Mouse (Mus musculus): ENCODE data around the gene Dnajc15. TPM values are rescaled to one million over a fixed set of nuclear protein-coding genes. Genes with fewer than 3 reads are reported as not detected.

The Dnajc15 gene
- polyA plus RNA-seq, 1 experiment from 2014 or later: 109 TPM

GRCm38 (mm10) chr14:77825121-77825520, 49.8 kb downstream of the Dnajc15 start:
- DNase-seq (ENCODE audit: low spot score) (no peak), ATAC-seq (replicated peaks; ENCODE audit: low FRiP score, low TSS enrichment, low read depth) (no peak)
- Histone ChIP-seq H3K36me3 (ENCODE audit: control insufficient read depth, insufficient read depth, low read length) (peaks cover 13% of the 10 kb centered on the region; the same call in 1 of the 2 replicates), H3K9ac (ENCODE audit: low read length) (no peak overlapping the region), H3K4me2 (ENCODE audit: low read length) (no peak overlapping the region), H3K9me3 (ENCODE audit: control insufficient read depth, low read length) (no peaks in the 10 kb centered on the region), H3K27ac (ENCODE audit: low read depth) (no peak overlapping the region), H3K4me1 (replicated peaks; ENCODE audit: control insufficient read depth, insufficient read depth, low read length) (no peaks in the 10 kb centered on the region), H3K4me3 (ENCODE audit: low read depth, low read length) (no peak overlapping the region), H3K27me3 (replicated peaks; ENCODE audit: control insufficient read depth, insufficient read depth, low read length) (no peaks in the 10 kb centered on the region)
- 89% methylated on average over 6 of the region's 6 CpGs for WGBS

GRCm38 (mm10) chr14:77819841-77820240, 55.1 kb downstream of the Dnajc15 start:
- Histone ChIP-seq H3K4me1 (replicated peaks; ENCODE audit: control insufficient read depth, insufficient read depth, low read length) (no peaks in the 10 kb centered on the region), H3K4me3 (ENCODE audit: low read depth, low read length) (no peak overlapping the region), H3K9me3 (ENCODE audit: control insufficient read depth, low read length) (no peaks in the 10 kb centered on the region), H3K9ac (ENCODE audit: low read length) (no peak overlapping the region), H3K27ac (ENCODE audit: low read depth) (no peak overlapping the region), H3K4me2 (ENCODE audit: low read length) (no peak overlapping the region), H3K27me3 (replicated peaks; ENCODE audit: control insufficient read depth, insufficient read depth, low read length) (no peaks in the 10 kb centered on the region), H3K36me3 (ENCODE audit: control insufficient read depth, insufficient read depth, low read length) (peaks cover 8% of the 10 kb centered on the region; the same call in 1 of the 2 replicates)
- DNase-seq (ENCODE audit: low spot score): no peak
- ATAC-seq (replicated peaks; ENCODE audit: low FRiP score, low TSS enrichment, low read depth): no peak
- WGBS: 94% methylated on average over 3 of the region's 3 CpGs

DNA sequence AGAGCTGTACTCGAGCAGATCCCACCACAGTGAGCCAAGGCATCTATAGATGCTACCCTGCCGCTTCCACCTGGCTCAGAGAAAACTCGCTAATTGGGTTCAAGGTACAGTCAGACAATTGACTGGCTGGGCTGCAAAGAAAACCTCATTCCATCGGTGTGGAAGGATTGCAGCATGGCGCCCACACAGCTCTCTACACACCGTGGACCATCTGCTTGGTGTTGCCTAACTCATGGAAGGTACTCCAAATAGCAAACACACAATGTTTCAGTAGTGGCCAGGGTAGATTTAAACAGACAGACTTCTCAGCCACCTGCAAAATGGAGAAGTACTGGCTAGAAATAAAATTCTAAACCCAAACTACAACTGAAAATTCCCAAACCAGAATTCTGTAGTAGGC, 57.4 kb downstream of the Dnajc15 start:
- Histone ChIP-seq H3K4me1 (replicated peaks; ENCODE audit: control insufficient read depth, insufficient read depth, low read length) (no peaks in the 10 kb centered on the region), H3K27ac (ENCODE audit: low read depth) (no peak overlapping the region), H3K27me3 (replicated peaks; ENCODE audit: control insufficient read depth, insufficient read depth, low read length) (no peaks in the 10 kb centered on the region), H3K4me3 (ENCODE audit: low read depth, low read length) (no peak overlapping the region), H3K9me3 (ENCODE audit: control insufficient read depth, low read length) (no peaks in the 10 kb centered on the region), H3K9ac (ENCODE audit: low read length) (no peak overlapping the region), H3K36me3 (ENCODE audit: control insufficient read depth, insufficient read depth, low read length) (peaks cover 8% of the 10 kb centered on the region; the same call in 1 of the 2 replicates), H3K4me2 (ENCODE audit: low read length) (no peak overlapping the region)
- 90% methylated on average over 6 of the region's 6 CpGs for WGBS
- DNase-seq (ENCODE audit: low spot score): no peak
- ATAC-seq (replicated peaks; ENCODE audit: low FRiP score, low TSS enrichment, low read depth): no peak

DNA sequence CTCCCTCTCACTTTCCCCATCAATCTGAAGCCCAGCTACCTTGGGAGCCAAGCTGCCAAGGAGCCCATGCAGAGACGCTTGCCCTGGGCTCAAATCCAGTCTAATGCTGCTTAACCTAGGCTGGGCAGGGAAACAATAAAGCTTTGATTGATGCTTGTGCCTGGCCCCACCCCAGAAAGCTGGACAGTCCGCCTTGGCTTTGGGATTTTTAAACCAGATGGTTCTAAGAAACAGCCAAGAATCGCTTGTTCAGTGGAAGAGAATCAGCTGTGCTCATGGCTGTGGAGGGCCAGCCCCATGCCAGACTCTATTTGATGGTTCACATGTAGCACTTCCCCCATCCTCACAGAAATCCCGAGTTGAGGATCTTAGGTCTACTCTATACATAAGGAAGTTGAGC, 60.0 kb downstream of the Dnajc15 start:
- Histone ChIP-seq H3K4me1 (replicated peaks; ENCODE audit: control insufficient read depth, insufficient read depth, low read length) (no peaks in the 10 kb centered on the region), H3K36me3 (ENCODE audit: control insufficient read depth, insufficient read depth, low read length) (no peaks in the 10 kb centered on the region), H3K4me3 (ENCODE audit: low read depth, low read length) (no peak overlapping the region), H3K27ac (ENCODE audit: low read depth) (no peak overlapping the region), H3K27me3 (replicated peaks; ENCODE audit: control insufficient read depth, insufficient read depth, low read length) (no peaks in the 10 kb centered on the region), H3K9me3 (ENCODE audit: control insufficient read depth, low read length) (no peaks in the 10 kb centered on the region), H3K4me2 (ENCODE audit: low read length) (no peak overlapping the region), H3K9ac (ENCODE audit: low read length) (no peak overlapping the region)
- ATAC-seq (replicated peaks; ENCODE audit: low FRiP score, low TSS enrichment, low read depth): no peak
- no peak for DNase-seq (ENCODE audit: low spot score)
- WGBS: 53% methylated on average over 4 of the region's 4 CpGs

GRCm38 (mm10) chr14:77812890-77813289, 62.0 kb downstream of the Dnajc15 start:
- H3K9me3 ChIP-seq (ENCODE audit: control insufficient read depth, low read length): no peaks in the 10 kb centered on the region
- ATAC-seq (replicated peaks; ENCODE audit: low FRiP score, low TSS enrichment, low read depth) (no peak), DNase-seq (ENCODE audit: low spot score) (no peak)
- no peak overlapping the region for H3K9ac ChIP-seq (ENCODE audit: low read length)
- H3K27me3 ChIP-seq (replicated peaks; ENCODE audit: control insufficient read depth, insufficient read depth, low read length): no peaks in the 10 kb centered on the region
- H3K36me3 ChIP-seq (ENCODE audit: control insufficient read depth, insufficient read depth, low read length): no peaks in the 10 kb centered on the region
- H3K27ac ChIP-seq (ENCODE audit: low read depth): no peak overlapping the region
- WGBS: 85% methylated on average over 1 of the region's 1 CpGs
- H3K4me3 ChIP-seq (ENCODE audit: low read depth, low read length): no peak overlapping the region
- no peaks in the 10 kb centered on the region for H3K4me1 ChIP-seq (replicated peaks; ENCODE audit: control insufficient read depth, insufficient read depth, low read length)
- H3K4me2 ChIP-seq (ENCODE audit: low read length): no peak overlapping the region

- Histone ChIP-seq H3K4me3 (ENCODE audit: low read depth, low read length) (no peak overlapping the region), H3K27ac (ENCODE audit: low read depth) (no peak overlapping the region), H3K4me1 (replicated peaks; ENCODE audit: control insufficient read depth, insufficient read depth, low read length) (no peaks in the 10 kb centered on the region), H3K4me2 (ENCODE audit: low read length) (no peak overlapping the region), H3K27me3 (replicated peaks; ENCODE audit: control insufficient read depth, insufficient read depth, low read length) (no peaks in the 10 kb centered on the region), H3K9me3 (ENCODE audit: control insufficient read depth, low read length) (no peaks in the 10 kb centered on the region), H3K36me3 (ENCODE audit: control insufficient read depth, insufficient read depth, low read length) (no peaks in the 10 kb centered on the region), H3K9ac (ENCODE audit: low read length) (no peak overlapping the region)
- no peak for ATAC-seq (replicated peaks; ENCODE audit: low FRiP score, low TSS enrichment, low read depth)
- WGBS: 86% methylated on average over 5 of the region's 5 CpGs
- DNase-seq (ENCODE audit: low spot score): no peak
These were observed 63.5 kb downstream of the Dnajc15 start for GRCm38 (mm10) chr14:77811466-77811865.

DNA sequence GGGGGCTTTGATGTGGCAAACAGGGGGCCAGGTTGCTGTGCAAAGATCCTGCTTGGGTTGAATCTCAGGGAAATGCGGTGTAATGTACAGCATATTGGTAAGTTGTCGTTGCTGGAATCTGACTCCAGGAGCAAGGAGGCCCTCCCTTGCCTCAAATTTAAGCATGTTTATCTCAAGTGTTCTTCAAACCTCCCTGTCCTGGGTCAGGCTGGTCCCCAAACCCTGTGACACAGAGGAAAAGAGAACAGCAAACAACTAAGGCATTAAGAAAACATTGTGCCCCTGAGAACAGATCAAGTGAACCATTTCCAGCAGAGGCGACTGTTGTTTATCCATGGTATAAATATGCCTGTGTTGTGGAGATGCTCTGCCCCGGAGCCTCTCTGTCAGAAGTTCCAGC, 67.1 kb downstream of the Dnajc15 start:
- Histone ChIP-seq H3K4me2 (ENCODE audit: low read length) (no peak overlapping the region), H3K4me3 (ENCODE audit: low read depth, low read length) (no peak overlapping the region), H3K9ac (ENCODE audit: low read length) (no peak overlapping the region), H3K36me3 (ENCODE audit: control insufficient read depth, insufficient read depth, low read length) (no peaks in the 10 kb centered on the region), H3K9me3 (ENCODE audit: control insufficient read depth, low read length) (no peaks in the 10 kb centered on the region), H3K27me3 (replicated peaks; ENCODE audit: control insufficient read depth, insufficient read depth, low read length) (no peaks in the 10 kb centered on the region), H3K27ac (ENCODE audit: low read depth) (no peak overlapping the region), H3K4me1 (replicated peaks; ENCODE audit: control insufficient read depth, insufficient read depth, low read length) (no peaks in the 10 kb centered on the region; the same call in 1 of the 2 replicates)
- ATAC-seq (replicated peaks; ENCODE audit: low FRiP score, low TSS enrichment, low read depth): no peak
- DNase-seq (ENCODE audit: low spot score): no peak
- WGBS: 45% methylated on average over 4 of the region's 4 CpGs

- Histone ChIP-seq H3K4me3 (ENCODE audit: low read depth, low read length) (no peak overlapping the region), H3K9me3 (ENCODE audit: control insufficient read depth, low read length) (no peaks in the 10 kb centered on the region), H3K4me2 (ENCODE audit: low read length) (no peak overlapping the region), H3K36me3 (ENCODE audit: control insufficient read depth, insufficient read depth, low read length) (no peaks in the 10 kb centered on the region), H3K27ac (ENCODE audit: low read depth) (no peak overlapping the region), H3K9ac (ENCODE audit: low read length) (no peak overlapping the region), H3K4me1 (replicated peaks; ENCODE audit: control insufficient read depth, insufficient read depth, low read length) (peaks cover 3% of the 10 kb centered on the region; the same call in 1 of the 2 replicates), H3K27me3 (replicated peaks; ENCODE audit: control insufficient read depth, insufficient read depth, low read length) (no peaks in the 10 kb centered on the region)
- DNase-seq (ENCODE audit: low spot score) (no peak), ATAC-seq (replicated peaks; ENCODE audit: low FRiP score, low TSS enrichment, low read depth) (no peak)
- 78% methylated on average over 5 of the region's 5 CpGs for WGBS
These were observed 68.6 kb downstream of the Dnajc15 start for GRCm38 (mm10) chr14:77806345-77806744.

DNA sequence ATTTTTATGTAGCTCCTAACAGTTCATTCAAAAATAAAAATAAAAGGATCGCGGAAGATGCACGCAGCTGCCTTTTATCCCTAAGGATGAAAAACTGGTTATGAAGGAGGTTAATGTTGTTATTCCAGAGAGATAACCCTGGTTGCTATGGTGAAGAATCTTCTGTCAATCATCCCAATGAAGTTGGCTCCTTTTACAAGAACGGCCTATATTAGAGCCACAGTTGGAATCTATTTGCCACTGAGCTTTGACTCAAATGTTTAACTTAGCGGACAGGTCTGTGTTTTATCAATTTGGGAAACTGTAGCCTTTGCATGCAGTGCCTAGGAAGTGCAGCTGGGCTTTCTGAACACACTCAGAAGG, 72.7 kb downstream of the Dnajc15 start:
- Histone ChIP-seq H3K4me2 (ENCODE audit: low read length) (no peak overlapping the region), H3K27ac (ENCODE audit: low read depth) (no peak overlapping the region), H3K27me3 (replicated peaks; ENCODE audit: control insufficient read depth, insufficient read depth, low read length) (no peaks in the 10 kb centered on the region), H3K36me3 (ENCODE audit: control insufficient read depth, insufficient read depth, low read length) (no peaks in the 10 kb centered on the region), H3K4me1 (replicated peaks; ENCODE audit: control insufficient read depth, insufficient read depth, low read length) (peaks cover 3% of the 10 kb centered on the region; the same call in 1 of the 2 replicates), H3K9me3 (ENCODE audit: control insufficient read depth, low read length) (no peaks in the 10 kb centered on the region), H3K4me3 (ENCODE audit: low read depth, low read length) (no peak overlapping the region), H3K9ac (ENCODE audit: low read length) (no peak overlapping the region)
- 22% methylated on average over 5 of the region's 5 CpGs for WGBS
- no peak for DNase-seq (ENCODE audit: low spot score)
- ATAC-seq (replicated peaks; ENCODE audit: low FRiP score, low TSS enrichment, low read depth): no peak
